In genomic region chr11:47199106-47199505, GRCm38 (mm10) we compare ENCODE assay signal across 21 mouse cellular contexts.
"Had no signal": no experiment of that assay in that cellular context is flagged by ENCODE, and none has a peak within 500 bp of the region (broad histone marks: within the 10 kb centered on the region; RNA-seq: fewer than 3 reads in every experiment).

No protein-coding gene starts in this region.

- DNase-seq: kidney, postnatal 10 days; kidney, postnatal 36 days; layer of hippocampus, postnatal 36 days; left cerebral cortex, postnatal 4 days; liver, embryonic 13.5 days; lung, adult 2 months; lung, postnatal 14 days; lung, postnatal 4 days; right cerebral cortex, adult 18-20 months; right cerebral cortex, postnatal 14 days; right cerebral cortex, postnatal 4 days; spleen, adult 18-20 months; thymus, postnatal 25 days had no signal

- H3K9ac ChIP-seq: kidney, embryonic 15.5 days; limb, embryonic 12.5 days; limb, embryonic 15.5 days; liver, embryonic 13.5 days; midbrain, embryonic 12.5 days; midbrain, embryonic 15.5 days; neural tube, embryonic 12.5 days; neural tube, embryonic 15.5 days; stomach, embryonic 15.5 days had no signal

- H3K4me3 ChIP-seq: kidney, embryonic 15.5 days; limb, embryonic 12.5 days; limb, embryonic 15.5 days; liver, embryonic 13.5 days; midbrain, embryonic 12.5 days; midbrain, embryonic 15.5 days; neural tube, embryonic 12.5 days; neural tube, embryonic 15.5 days; stomach, embryonic 15.5 days had no signal

- H3K27ac ChIP-seq: kidney, embryonic 15.5 days; limb, embryonic 12.5 days; limb, embryonic 15.5 days; liver, embryonic 13.5 days; midbrain, embryonic 12.5 days; midbrain, embryonic 15.5 days; neural tube, embryonic 12.5 days; neural tube, embryonic 15.5 days; stomach, embryonic 15.5 days had no signal

- H3K4me2 ChIP-seq: kidney, embryonic 15.5 days; limb, embryonic 12.5 days; limb, embryonic 15.5 days; liver, embryonic 13.5 days; midbrain, embryonic 12.5 days; midbrain, embryonic 15.5 days; neural tube, embryonic 12.5 days; neural tube, embryonic 15.5 days; stomach, embryonic 15.5 days had no signal

- H3K4me1 ChIP-seq: kidney, embryonic 15.5 days; limb, embryonic 12.5 days; limb, embryonic 15.5 days; liver, embryonic 13.5 days; midbrain, embryonic 12.5 days; midbrain, embryonic 15.5 days; neural tube, embryonic 12.5 days; neural tube, embryonic 15.5 days; stomach, embryonic 15.5 days had no signal

- H3K27me3 ChIP-seq: kidney, embryonic 15.5 days; limb, embryonic 12.5 days; limb, embryonic 15.5 days; liver, embryonic 13.5 days; midbrain, embryonic 12.5 days; midbrain, embryonic 15.5 days; neural tube, embryonic 12.5 days; neural tube, embryonic 15.5 days; stomach, embryonic 15.5 days had no signal

- ATAC-seq: midbrain, embryonic 15.5 days had no signal

- H3K36me3 ChIP-seq: kidney, embryonic 15.5 days; limb, embryonic 12.5 days; limb, embryonic 15.5 days; liver, embryonic 13.5 days; midbrain, embryonic 12.5 days; midbrain, embryonic 15.5 days; neural tube, embryonic 12.5 days; neural tube, embryonic 15.5 days; stomach, embryonic 15.5 days had no signal

- H3K9me3 ChIP-seq: kidney, embryonic 15.5 days; limb, embryonic 12.5 days; limb, embryonic 15.5 days; liver, embryonic 13.5 days; midbrain, embryonic 12.5 days; midbrain, embryonic 15.5 days; neural tube, embryonic 12.5 days; neural tube, embryonic 15.5 days; stomach, embryonic 15.5 days had no signal
